Mouse (Mus musculus) lung, postnatal 0 days (tissue): Measurements from ENCODE around the gene Btbd2.

Experiments
- CTCF ChIP-seq: IDR thresholded peaks from 2 replicates; pipeline ENCODE4 v1.5.1; 2016; ENCODE audit warnings: antibody characterized with exemption, mild to moderate bottlenecking
- EP300 ChIP-seq: IDR thresholded peaks from 2 replicates; pipeline ENCODE4 v1.6.1; 2016; ENCODE audit warnings: antibody characterized with exemption, mild to moderate bottlenecking, control low read depth

DNA sequence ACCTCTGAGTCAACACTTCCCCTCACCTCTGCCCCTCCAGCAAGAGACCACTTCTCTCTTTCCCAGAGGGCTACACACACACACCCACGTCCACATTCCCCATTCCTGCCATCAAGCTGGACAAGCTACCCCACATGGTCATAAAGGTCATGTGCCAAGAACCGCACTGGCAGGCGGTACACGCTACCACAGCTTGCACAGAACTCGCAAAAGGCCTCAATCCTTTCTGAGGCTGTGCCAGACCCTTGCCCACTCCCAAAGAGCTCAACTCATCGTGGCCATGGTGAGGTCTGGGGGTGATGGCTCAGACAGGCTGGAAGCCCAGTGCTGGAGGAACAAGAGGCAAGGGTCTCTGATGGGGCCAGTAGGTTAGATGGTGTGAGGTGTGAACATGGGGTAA lies 2.0 kb downstream of the Btbd2 start:
- TF ChIP-seq EP300, result no peak
- TF ChIP-seq CTCF, result no peak
